Comparison of ENCODE assay signal across 8 mouse cellular contexts in the genomic region with DNA sequence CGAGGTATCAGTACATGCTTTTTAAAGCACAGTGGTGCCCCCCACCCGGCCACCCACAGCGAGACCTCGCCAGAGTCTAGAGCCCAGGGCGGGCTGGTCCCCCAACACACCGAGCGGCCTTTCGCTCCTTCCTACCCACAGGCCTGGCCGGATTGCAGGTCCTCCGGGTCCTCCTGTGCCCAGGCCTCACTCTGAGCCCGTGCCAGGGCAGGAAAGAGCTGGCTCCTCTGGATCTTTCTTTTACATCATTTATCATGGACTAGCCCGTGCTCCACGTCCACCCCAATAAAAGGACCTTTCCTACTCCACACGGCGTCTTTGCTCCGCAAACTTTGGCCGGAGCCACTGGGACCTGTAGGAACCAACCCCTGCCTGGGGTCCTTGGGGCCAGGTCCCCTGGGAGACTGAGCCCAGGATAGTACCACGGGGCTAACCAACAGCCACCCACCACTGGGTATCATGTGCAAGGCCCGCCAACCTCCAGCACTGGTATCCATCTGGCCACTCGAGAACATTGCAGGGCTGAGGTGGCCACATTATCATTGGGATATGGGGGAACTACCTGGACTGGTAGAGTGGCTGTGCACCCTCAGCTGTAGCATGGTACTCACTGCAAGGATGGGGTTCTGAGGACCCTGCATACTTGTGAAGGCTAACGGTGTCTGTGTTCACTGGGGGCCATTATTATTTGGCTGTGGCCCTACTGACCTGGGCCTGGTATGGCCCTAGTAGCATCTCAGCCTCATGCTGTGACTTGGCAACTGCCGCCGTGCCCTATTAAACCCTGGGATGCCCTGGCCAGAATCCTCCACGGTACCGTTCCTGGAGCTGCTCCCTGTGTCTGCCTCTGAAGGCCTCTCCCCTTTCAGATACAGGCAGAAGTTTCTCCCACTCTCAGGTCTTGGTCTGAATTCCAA. TPM values are rescaled to one million over a fixed set of nuclear protein-coding genes. Genes with fewer than 3 reads are reported as not detected.
A peak's percentile ranks its signal among the peaks of the same experiment; 100 is the strongest.
DNase-seq lines count a peak whose midpoint lies in the region; ATAC-seq and TF ChIP-seq lines count a peak whose summit lies in the region.
"Had no signal": no experiment of that assay in that cellular context is flagged by ENCODE, and none has a peak within 500 bp of the region (broad histone marks: within the 10 kb centered on the region; RNA-seq: fewer than 3 reads in every experiment).

No protein-coding gene starts in this region.

- ATAC-seq in kidney, embryonic 16.5 days (ENCODE audit: low FRiP score, low TSS enrichment), result 0 out of 2 replicates have a peak, but pooled peaks have one; percentile 0
- no peak for ATAC-seq in liver, embryonic 13.5 days (ENCODE audit: low read depth)
- no peak for ATAC-seq in megakaryocyte progenitor cell, adult 5-6 weeks (replicated peaks; ENCODE audit: poor library complexity)

- no peak overlapping the region for H3K4me3 ChIP-seq in kidney, embryonic 16.5 days (ENCODE audit: low read length)
- no peak overlapping the region for H3K4me3 ChIP-seq in kidney, adult 2 months (ENCODE audit: insufficient read depth, low read depth, low read length)
- no peak overlapping the region for H3K4me3 ChIP-seq in cortical plate, adult 2 months (ENCODE audit: insufficient read depth, low read length)
- no peak overlapping the region for H3K4me3 ChIP-seq in liver, embryonic 13.5 days (replicated peaks)

- H3K4me2 ChIP-seq in kidney, embryonic 16.5 days (replicated peaks; ENCODE audit: low read depth, low read length), result no peak overlapping the region
- peak overlapping the region; percentile 92 for H3K4me2 ChIP-seq in liver, embryonic 13.5 days

- no peak overlapping the region for H3K27ac ChIP-seq in kidney, embryonic 16.5 days (ENCODE audit: low read length)
- H3K27ac ChIP-seq in kidney, adult 2 months (ENCODE audit: insufficient read depth, low read depth, low read length), result no peak overlapping the region
- H3K27ac ChIP-seq in cortical plate, adult 2 months (ENCODE audit: insufficient read depth, low read length), result no peak overlapping the region
- H3K27ac ChIP-seq in liver, embryonic 13.5 days, result peak overlapping the region; percentile 82; the same call in 1 of the 2 replicates

- peaks cover 20% of the 10 kb centered on the region for H3K4me1 ChIP-seq in kidney, embryonic 16.5 days (ENCODE audit: insufficient read depth, low read length)
- H3K4me1 ChIP-seq in kidney, adult 2 months (ENCODE audit: control insufficient read depth, insufficient read depth, low read length), result peaks cover 5% of the 10 kb centered on the region; the same call in 1 of the 2 replicates
- peaks cover 2% of the 10 kb centered on the region; the same call in 1 of the 2 replicates for H3K4me1 ChIP-seq in cortical plate, adult 2 months (ENCODE audit: control insufficient read depth, insufficient read depth, low read length)
- peaks cover 44% of the 10 kb centered on the region for H3K4me1 ChIP-seq in liver, embryonic 13.5 days (replicated peaks)

- H3K36me3 ChIP-seq in kidney, embryonic 16.5 days (ENCODE audit: insufficient read depth, low read length), result peaks cover 24% of the 10 kb centered on the region
- no peaks in the 10 kb centered on the region for H3K36me3 ChIP-seq in kidney, adult 2 months (ENCODE audit: control insufficient read depth, insufficient read depth, low read length)
- H3K36me3 ChIP-seq in liver, embryonic 13.5 days, result peaks cover 50% of the 10 kb centered on the region

- H3K9ac ChIP-seq in kidney, embryonic 16.5 days (replicated peaks; ENCODE audit: low read length), result no peak overlapping the region
- H3K9ac ChIP-seq in liver, embryonic 13.5 days, result no peak overlapping the region; the same call in 1 of the 2 replicates

- no peak for TF ChIP-seq POLR2A in kidney, adult 2 months (IDR thresholded peaks at IDR 0.05; ENCODE audit: low read depth, low read length)
- 0 out of 2 replicates have a peak, but pooled peaks have one; percentile 14 for TF ChIP-seq POLR2A in cortical plate, adult 2 months (IDR thresholded peaks at IDR 0.05; ENCODE audit: extremely low read depth, insufficient read depth, low read length)

- no peak for DNase-seq in kidney, adult 2 months
- DNase-seq in cerebellum, adult 9-10 months, result peak; percentile 82
- no peak for DNase-seq in liver, embryonic 13.5 days
- DNase-seq in urinary bladder, adult 18-20 months (ENCODE audit: low spot score in 2 of 2), result no peak
- DNase-seq: thymus, adult 18-20 months had no signal

- 83% methylated on average over 25 of the region's 25 CpGs for WGBS in kidney, embryonic 16.5 days
- WGBS in kidney, adult 2 months, result 86% methylated on average over 25 of the region's 25 CpGs
- 92% methylated on average over 25 of the region's 25 CpGs for WGBS in liver, embryonic 13.5 days (ENCODE audit: insufficient replicate concordance)

- peaks cover 2% of the 10 kb centered on the region; the same call in 1 of the 2 replicates for H3K27me3 ChIP-seq in kidney, embryonic 16.5 days (ENCODE audit: insufficient read depth, low read length)
- no peaks in the 10 kb centered on the region for H3K27me3 ChIP-seq in kidney, adult 2 months (replicated peaks; ENCODE audit: control insufficient read depth, insufficient read depth, low read length)
- H3K27me3 ChIP-seq in liver, embryonic 13.5 days, result peaks cover 17% of the 10 kb centered on the region; the same call in 1 of the 2 replicates

- TF ChIP-seq CTCF in kidney, adult 2 months (conservative IDR thresholded peaks at IDR 0.05; ENCODE audit: insufficient read depth, insufficient read length, low read depth, low read length), result no peak
- no peak for TF ChIP-seq CTCF in cortical plate, adult 2 months (IDR thresholded peaks at IDR 0.05; ENCODE audit: extremely low read depth, insufficient read depth, low read length)

- no peaks in the 10 kb centered on the region for H3K9me3 ChIP-seq in kidney, embryonic 16.5 days (ENCODE audit: low read length)
- H3K9me3 ChIP-seq in liver, embryonic 13.5 days (replicated peaks), result no peaks in the 10 kb centered on the region

RNA-seq across cellular contexts. Expression of a gene that starts 6.0 kb away (rescaled TPM):
- 110 and 115 TPM in 2 replicates for polyA plus RNA-seq in kidney, embryonic 16.5 days (2015; fragmentation: Nextera tagmentation; extraction: Ambion mirVana)
- polyA plus RNA-seq in kidney, adult 2 months (2012; rRNA removed), result 61.5 and 62.6 TPM in 2 replicates
- polyA plus RNA-seq in cortical plate, adult 2 months (2012; rRNA removed), result 115 and 126 TPM in 2 replicates
- polyA plus RNA-seq in liver, embryonic 13.5 days (2015; fragmentation: Nextera tagmentation; extraction: Ambion mirVana), result 50.9 and 51.6 TPM in 2 replicates
- total RNA-seq in megakaryocyte progenitor cell, adult 5-6 weeks (2015), result 32.3 and 37.0 TPM in 2 replicates
- total RNA-seq in megakaryocyte progenitor cell, adult 5-6 weeks (2017), result 14.1 and 14.7 TPM in 2 replicates

RNA-seq across cellular contexts. Expression of a gene that starts 10.3 kb away (rescaled TPM):
- polyA plus RNA-seq in kidney, embryonic 16.5 days (2015; fragmentation: Nextera tagmentation; extraction: Ambion mirVana), result 170 and 178 TPM in 2 replicates
- polyA plus RNA-seq in kidney, adult 2 months (2012; rRNA removed), result 168 and 186 TPM in 2 replicates
- polyA plus RNA-seq in cortical plate, adult 2 months (2012; rRNA removed), result 47.8 and 50.0 TPM in 2 replicates
- polyA plus RNA-seq in liver, embryonic 13.5 days (2015; fragmentation: Nextera tagmentation; extraction: Ambion mirVana), result 154 and 157 TPM in 2 replicates
- total RNA-seq in megakaryocyte progenitor cell, adult 5-6 weeks (2015), result 60.0 and 66.1 TPM in 2 replicates
- total RNA-seq in megakaryocyte progenitor cell, adult 5-6 weeks (2017), result 50.2 and 53.6 TPM in 2 replicates

RNA-seq across cellular contexts. Expression of a gene that starts 10.7 kb away (rescaled TPM):
- 0.81 and 1.0 TPM in 2 replicates for polyA plus RNA-seq in kidney, embryonic 16.5 days (2015; fragmentation: Nextera tagmentation; extraction: Ambion mirVana)
- 12.6 and 15.2 TPM in 2 replicates for polyA plus RNA-seq in kidney, adult 2 months (2012; rRNA removed)
- 69.2 and 75.1 TPM in 2 replicates for polyA plus RNA-seq in cortical plate, adult 2 months (2012; rRNA removed)
- polyA plus RNA-seq in liver, embryonic 13.5 days (2015; fragmentation: Nextera tagmentation; extraction: Ambion mirVana), result 0.12 and 0.14 TPM in 2 replicates
- total RNA-seq in megakaryocyte progenitor cell, adult 5-6 weeks (2015), result 0.22 and 0.64 TPM in 2 replicates
- total RNA-seq in megakaryocyte progenitor cell, adult 5-6 weeks (2017), result 3.1 and 3.6 TPM in 2 replicates

RNA-seq across cellular contexts. Expression of a gene that starts 11.6 kb away (rescaled TPM):
- polyA plus RNA-seq in kidney, embryonic 16.5 days (2015; fragmentation: Nextera tagmentation; extraction: Ambion mirVana), result 41.9 and 46.6 TPM in 2 replicates
- polyA plus RNA-seq in kidney, adult 2 months (2012; rRNA removed), result 29.8 and 38.3 TPM in 2 replicates
- polyA plus RNA-seq in cortical plate, adult 2 months (2012; rRNA removed), result 475 and 506 TPM in 2 replicates
- polyA plus RNA-seq in liver, embryonic 13.5 days (2015; fragmentation: Nextera tagmentation; extraction: Ambion mirVana), result 12.3 and 13.2 TPM in 2 replicates
- 2.3 and 3.1 TPM in 2 replicates for total RNA-seq in megakaryocyte progenitor cell, adult 5-6 weeks (2015)
- 8.2 and 8.3 TPM in 2 replicates for total RNA-seq in megakaryocyte progenitor cell, adult 5-6 weeks (2017)

RNA-seq across cellular contexts. Expression of a gene that starts 12.9 kb away (rescaled TPM):
- polyA plus RNA-seq in kidney, embryonic 16.5 days (2015; fragmentation: Nextera tagmentation; extraction: Ambion mirVana), result 22.2 and 22.5 TPM in 2 replicates
- polyA plus RNA-seq in kidney, adult 2 months (2012; rRNA removed), result 20.2 and 25.0 TPM in 2 replicates
- 35.0 and 37.4 TPM in 2 replicates for polyA plus RNA-seq in cortical plate, adult 2 months (2012; rRNA removed)
- 6.8 and 7.3 TPM in 2 replicates for polyA plus RNA-seq in liver, embryonic 13.5 days (2015; fragmentation: Nextera tagmentation; extraction: Ambion mirVana)
- total RNA-seq in megakaryocyte progenitor cell, adult 5-6 weeks (2015), result 5.9 TPM in 2 replicates
- total RNA-seq in megakaryocyte progenitor cell, adult 5-6 weeks (2017), result 23.4 and 26.5 TPM in 2 replicates
